Mouse (Mus musculus) forebrain, embryonic 13.5 days (tissue): Measurements from ENCODE around the gene Brinp2. TPM values are rescaled to one million over a fixed set of nuclear protein-coding genes. Genes with fewer than 3 reads are reported as not detected.

Experiments
- ATAC-seq: fragments of 200-750 bp; cut with Nextera tagmentation; 2 replicates; pipeline ENCODE4 v1.8.0; 2017
- H3K27ac ChIP-seq: fragments of 300-500 bp; sonication (generic); 2 replicates; pipeline ENCODE4 v1.5.1; 2015; ENCODE audit warnings: inconsistent platforms, mild to moderate bottlenecking, moderate library complexity
- H3K27me3 ChIP-seq: fragments of 300-500 bp; sonication (generic); 2 replicates; pipeline ENCODE4 v1.6.1; 2015; ENCODE audit warnings: mild to moderate bottlenecking, inconsistent platforms
- H3K36me3 ChIP-seq: fragments of 300-500 bp; sonication (generic); 2 replicates; pipeline ENCODE4 v1.6.1; 2015; ENCODE audit warnings: mild to moderate bottlenecking, inconsistent platforms; ENCODE audit not compliant: poor library complexity, severe bottlenecking
- H3K4me1 ChIP-seq: fragments of 300-500 bp; sonication (generic); 2 replicates; pipeline ENCODE4 v1.6.1; 2015; ENCODE audit warnings: inconsistent platforms
- H3K4me2 ChIP-seq: fragments of 300-500 bp; sonication (generic); 2 replicates; pipeline ENCODE4 v1.6.1; 2015; ENCODE audit warnings: inconsistent platforms, mild to moderate bottlenecking, moderate library complexity
- H3K4me3 ChIP-seq: fragments of 300-500 bp; sonication (generic); 2 replicates; pipeline ENCODE4 v1.5.1; 2015; ENCODE audit warnings: mild to moderate bottlenecking, inconsistent platforms
- H3K9ac ChIP-seq: fragments of 300-500 bp; sonication (generic); 2 replicates; pipeline ENCODE4 v1.6.1; 2015; ENCODE audit warnings: mild to moderate bottlenecking, inconsistent platforms
- H3K9me3 ChIP-seq: fragments of 300-500 bp; sonication (generic); replicated peaks from 2 replicates; pipeline ENCODE4 v1.6.1; 2016; ENCODE audit warnings: inconsistent platforms
- WGBS: fragments of 180-500 bp; shearing (Covaris S2); methylation state at CpG from one replicate; pipeline ENCODE4 v1.1.7; 2015; 5-methylcytosine and 5-hydroxymethylcytosine counted together
- polyA plus RNA-seq: library from polyadenylated mRNA; unstranded; fragments of >200 nt; fragmentation: Nextera tagmentation; extraction: Ambion mirVana; gene quantifications from 2 replicates; pipeline ENCODE4 v1.2.1, GENCODE M21; 2015

Gene Brinp2
- 19.0 and 27.1 TPM in 2 replicates for polyA plus RNA-seq

DNA sequence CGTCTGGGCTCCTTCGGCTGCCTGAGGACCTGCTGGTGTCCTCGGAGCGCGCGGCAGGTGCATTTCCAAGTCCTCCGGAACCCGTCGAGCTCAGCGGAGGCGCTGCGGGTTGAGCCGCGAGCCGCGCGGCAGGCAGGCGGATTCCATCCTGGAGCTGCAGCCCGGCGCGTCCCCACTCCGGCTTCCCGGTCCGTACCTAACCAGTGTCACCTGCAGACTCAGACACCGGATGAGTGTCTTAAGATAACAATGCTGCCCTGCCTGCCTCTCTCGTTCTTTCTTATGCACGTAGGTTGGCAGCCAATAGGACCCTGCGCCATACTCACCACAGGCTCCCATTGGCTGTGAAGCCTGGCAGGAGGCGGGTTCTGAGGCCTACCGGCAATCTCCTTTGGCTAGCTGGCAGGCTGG lies at the start of gene Brinp2:
TSS of gene Brinp2 (minus strand) at position 276 of the 411 bp plus-strand sequence.
- under 1% methylated on average over 30 of the region's 30 CpGs for WGBS
- Histone ChIP-seq H3K9ac (peak within 1 kb of the TSS; percentile 77), H3K4me1 (peaks cover 22% of the 10 kb centered on the region), H3K27ac (peak within 1 kb of the TSS; percentile 49), H3K27me3 (no peaks in the 10 kb centered on the region; the same call in none of the 2 replicates), H3K36me3 (no peaks in the 10 kb centered on the region), H3K4me2 (peak within 1 kb of the TSS; percentile 94), H3K9me3 (no peaks in the 10 kb centered on the region), H3K4me3 (peak within 1 kb of the TSS; percentile 77)
- peak; percentile 100 for ATAC-seq

DNA sequence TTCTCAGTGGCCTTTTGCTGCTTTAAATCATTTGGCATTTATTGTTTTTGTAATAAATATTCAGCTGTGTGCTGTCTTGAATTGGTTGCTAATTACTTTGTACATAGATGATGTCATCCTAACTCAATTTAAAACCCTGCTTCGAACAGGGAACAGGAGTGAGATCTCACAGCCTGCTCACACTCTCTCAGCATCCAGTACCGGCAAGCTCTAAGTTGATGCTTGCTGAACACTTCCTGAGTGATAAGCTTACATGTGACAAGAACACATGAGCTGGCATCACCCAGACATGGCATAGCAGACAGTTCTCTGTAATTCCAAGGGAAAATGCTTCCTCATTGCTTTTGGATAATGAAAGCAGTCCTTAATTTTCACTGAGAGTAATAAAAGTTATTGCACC lies 44.8 kb upstream of the Brinp2 start:
- no peak overlapping the region for H3K27ac ChIP-seq
- H3K4me2 ChIP-seq: no peak overlapping the region
- 42% methylated on average over 2 of the region's 2 CpGs for whole genome bisulfite sequencing
- no peaks in the 10 kb centered on the region for H3K9me3 ChIP-seq
- H3K9ac ChIP-seq: no peak overlapping the region
- peaks cover 14% of the 10 kb centered on the region for H3K36me3 ChIP-seq
- H3K4me3 ChIP-seq: no peak overlapping the region
- ATAC-seq: peak; percentile 87
- H3K4me1 ChIP-seq: peaks cover 27% of the 10 kb centered on the region
- no peaks in the 10 kb centered on the region for H3K27me3 ChIP-seq

DNA sequence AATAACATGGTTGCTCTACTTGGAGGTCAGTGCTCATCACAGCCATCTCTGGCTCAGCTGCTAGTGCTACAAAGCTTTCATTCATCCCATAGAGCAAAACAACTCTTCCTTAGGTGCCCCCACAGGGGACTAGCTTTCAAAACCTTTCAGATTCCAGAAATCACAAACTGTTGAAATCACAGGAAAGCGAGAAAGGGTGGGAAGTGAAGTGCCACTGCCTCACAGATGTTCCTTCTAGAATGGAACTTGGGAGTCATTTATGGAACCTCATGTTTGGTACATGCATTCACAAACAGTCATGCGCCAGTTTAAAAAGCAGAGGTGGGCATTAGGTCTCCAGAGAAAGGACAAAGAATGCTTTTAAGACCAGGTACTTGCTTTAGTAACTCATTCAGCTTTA lies 40.9 kb upstream of the Brinp2 start:
- no peaks in the 10 kb centered on the region for H3K9me3 ChIP-seq
- no peak for ATAC-seq
- H3K27me3 ChIP-seq: no peaks in the 10 kb centered on the region
- H3K27ac ChIP-seq: no peak overlapping the region
- H3K36me3 ChIP-seq: no peaks in the 10 kb centered on the region; the same call in 1 of the 2 replicates
- no peak overlapping the region for H3K4me3 ChIP-seq
- no peak overlapping the region for H3K9ac ChIP-seq
- no peak overlapping the region for H3K4me2 ChIP-seq
- WGBS: 92% methylated on average over 2 of the region's 2 CpGs
- peaks cover 21% of the 10 kb centered on the region for H3K4me1 ChIP-seq

DNA sequence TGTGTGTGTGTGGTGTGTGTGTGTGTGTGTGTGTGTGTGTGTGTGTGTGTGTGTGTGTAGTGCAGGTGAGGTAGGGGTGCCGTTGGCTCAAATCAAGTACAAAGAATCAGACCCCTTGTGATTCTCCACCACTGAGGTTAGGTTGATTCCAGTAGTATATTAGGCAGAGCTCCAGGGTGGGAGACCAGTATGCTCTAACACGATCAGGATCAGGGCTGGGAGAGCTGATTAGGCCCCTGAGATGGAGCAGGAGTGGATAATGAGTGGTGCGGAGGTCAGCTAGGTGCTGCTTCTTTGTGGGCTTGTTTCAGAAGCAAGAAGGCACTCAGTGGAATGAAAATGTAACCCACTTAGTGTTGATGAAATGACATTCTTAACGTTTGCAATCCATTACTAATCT lies 34.6 kb upstream of the Brinp2 start:
- no peak overlapping the region for H3K4me2 ChIP-seq
- no peak for ATAC-seq
- 60% methylated on average over 4 of the region's 4 CpGs for WGBS
- peak overlapping the region; percentile 25; the same call in 1 of the 2 replicates for H3K27ac ChIP-seq
- H3K9ac ChIP-seq: no peak overlapping the region
- peaks cover 18% of the 10 kb centered on the region for H3K4me1 ChIP-seq
- H3K9me3 ChIP-seq: no peaks in the 10 kb centered on the region
- no peak overlapping the region for H3K4me3 ChIP-seq
- no peaks in the 10 kb centered on the region for H3K27me3 ChIP-seq
- peaks cover 12% of the 10 kb centered on the region for H3K36me3 ChIP-seq

DNA sequence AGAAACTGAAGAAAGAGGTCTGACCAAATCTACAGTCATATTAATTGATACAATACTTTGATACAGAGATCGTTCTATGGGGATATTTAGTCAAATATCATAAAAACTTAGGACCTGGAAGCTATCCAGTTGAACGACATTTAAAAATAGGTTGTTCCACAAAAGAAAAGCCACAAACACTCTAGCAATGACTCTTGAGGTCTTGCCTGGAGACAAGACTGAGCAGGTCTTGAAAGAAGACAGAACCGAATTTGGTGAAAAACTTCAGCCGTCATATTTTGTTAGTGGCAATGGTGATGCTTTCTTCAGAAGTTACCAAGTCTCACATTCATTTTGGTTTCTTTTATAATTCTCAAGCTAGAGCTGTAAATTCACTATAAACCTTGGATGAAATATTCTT lies 32.9 kb upstream of the Brinp2 start:
- no peaks in the 10 kb centered on the region for H3K9me3 ChIP-seq
- no peak overlapping the region for H3K4me3 ChIP-seq
- H3K27ac ChIP-seq: no peak overlapping the region
- H3K27me3 ChIP-seq: no peaks in the 10 kb centered on the region
- no peak for ATAC-seq
- no peak overlapping the region for H3K4me2 ChIP-seq
- H3K4me1 ChIP-seq: peaks cover 18% of the 10 kb centered on the region
- H3K36me3 ChIP-seq: peaks cover 24% of the 10 kb centered on the region
- WGBS: 95% methylated on average over 4 of the region's 4 CpGs
- H3K9ac ChIP-seq: no peak overlapping the region

DNA sequence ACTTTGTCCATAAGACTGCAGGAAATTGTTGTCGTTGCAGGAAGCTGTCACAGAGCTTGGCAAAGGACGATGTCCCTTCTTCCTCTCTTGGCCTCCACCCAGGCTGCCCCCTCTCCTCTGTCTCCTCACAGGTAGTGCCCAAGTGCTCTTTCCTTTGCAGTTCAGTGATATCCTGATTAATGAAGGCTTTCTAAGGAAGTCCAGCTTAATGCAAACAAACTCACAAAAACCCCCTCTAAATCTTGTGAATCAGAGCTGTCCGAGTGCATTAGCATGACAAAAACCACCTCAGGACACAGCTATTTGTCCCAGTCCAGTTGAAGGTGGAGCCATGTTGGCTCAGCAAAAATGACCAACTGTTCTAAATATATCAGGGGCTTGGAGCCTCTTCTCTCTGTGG lies 30.7 kb upstream of the Brinp2 start:
- Histone ChIP-seq H3K4me3 (no peak overlapping the region), H3K9ac (no peak overlapping the region), H3K4me1 (peaks cover 14% of the 10 kb centered on the region), H3K36me3 (peaks cover 26% of the 10 kb centered on the region), H3K9me3 (no peaks in the 10 kb centered on the region), H3K27me3 (no peaks in the 10 kb centered on the region), H3K27ac (0 out of 2 replicates have a peak overlapping the region, but pooled peaks have one; percentile 1), H3K4me2 (no peak overlapping the region)
- 21% methylated on average over 3 of the region's 3 CpGs for WGBS
- ATAC-seq: no peak

DNA sequence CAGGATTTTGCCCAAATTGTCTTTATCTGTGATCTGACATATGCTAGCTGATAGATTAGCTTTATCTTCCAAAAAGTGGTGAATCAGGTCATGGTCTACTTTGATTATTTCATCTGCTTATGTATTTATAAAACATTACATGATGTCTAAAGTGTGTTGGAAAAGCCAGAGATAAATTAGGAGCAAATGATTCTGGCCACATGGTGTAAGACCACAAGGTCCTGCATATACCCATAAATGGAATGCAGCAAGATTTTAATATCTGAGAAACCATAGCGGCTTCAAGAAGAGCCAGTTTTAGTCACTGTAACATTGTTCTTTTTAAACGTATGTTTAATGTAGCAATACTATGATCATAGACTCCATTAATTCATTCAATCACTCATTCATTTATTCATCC lies 29.2 kb upstream of the Brinp2 start:
- no peaks in the 10 kb centered on the region for H3K9me3 ChIP-seq
- peaks cover 8% of the 10 kb centered on the region for H3K4me1 ChIP-seq
- no peak overlapping the region for H3K4me3 ChIP-seq
- H3K27ac ChIP-seq: no peak overlapping the region
- no peak for ATAC-seq
- H3K27me3 ChIP-seq: no peaks in the 10 kb centered on the region
- H3K9ac ChIP-seq: no peak overlapping the region
- no peak overlapping the region for H3K4me2 ChIP-seq
- peaks cover 30% of the 10 kb centered on the region for H3K36me3 ChIP-seq
- 99% methylated on average over 2 of the region's 2 CpGs for WGBS

DNA sequence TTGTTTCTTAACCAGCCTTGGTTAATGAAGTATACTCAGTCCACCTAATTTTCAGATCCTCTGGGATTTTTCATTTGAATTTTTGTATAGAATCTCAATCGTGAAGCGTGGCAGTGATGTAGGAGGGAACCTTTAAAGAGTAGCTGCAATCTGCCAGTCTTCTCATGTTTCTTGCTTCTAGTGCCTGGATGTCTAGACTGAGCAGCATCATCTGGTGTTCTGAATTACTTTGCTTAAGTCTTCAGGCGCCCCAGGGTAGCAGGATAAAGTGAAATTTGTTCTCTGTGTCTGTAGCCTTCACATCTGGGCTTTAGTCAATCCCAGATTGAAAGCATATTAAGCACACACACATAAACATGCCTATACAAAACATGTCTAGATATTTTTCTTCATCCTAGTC lies 27.1 kb upstream of the Brinp2 start:
- H3K4me2 ChIP-seq: no peak overlapping the region
- H3K9me3 ChIP-seq: no peaks in the 10 kb centered on the region
- no peaks in the 10 kb centered on the region for H3K27me3 ChIP-seq
- peaks cover 8% of the 10 kb centered on the region for H3K4me1 ChIP-seq
- H3K36me3 ChIP-seq: peaks cover 38% of the 10 kb centered on the region
- no peak for ATAC-seq
- 85% methylated on average over 3 of the region's 3 CpGs for WGBS
- H3K27ac ChIP-seq: no peak overlapping the region
- H3K4me3 ChIP-seq: no peak overlapping the region
- H3K9ac ChIP-seq: no peak overlapping the region

DNA sequence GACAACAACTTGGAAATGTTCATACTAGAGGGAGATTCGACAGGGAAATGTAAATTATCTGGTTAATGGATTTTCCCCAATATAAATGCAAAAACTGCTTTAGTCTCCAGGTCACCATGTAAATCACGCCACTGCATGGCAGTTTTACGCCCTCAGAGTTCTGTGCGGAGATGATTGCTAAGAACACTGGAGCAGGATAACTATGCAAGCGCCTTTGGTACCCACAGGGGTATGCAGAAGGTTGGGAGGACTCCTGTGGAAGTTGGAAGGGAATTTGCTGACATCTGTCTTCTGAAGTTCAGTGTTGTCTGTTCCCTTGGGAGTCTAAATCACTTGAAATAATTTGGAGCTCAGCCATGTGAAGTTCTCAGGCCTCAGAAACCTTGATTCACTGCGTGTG lies 26.2 kb upstream of the Brinp2 start:
- no peak overlapping the region for H3K9ac ChIP-seq
- no peak overlapping the region for H3K27ac ChIP-seq
- no peak for ATAC-seq
- WGBS: 90% methylated on average over 6 of the region's 6 CpGs
- H3K4me3 ChIP-seq: no peak overlapping the region
- peaks cover 43% of the 10 kb centered on the region for H3K36me3 ChIP-seq
- H3K9me3 ChIP-seq: no peaks in the 10 kb centered on the region
- H3K4me2 ChIP-seq: no peak overlapping the region
- H3K4me1 ChIP-seq: peaks cover 8% of the 10 kb centered on the region
- no peaks in the 10 kb centered on the region for H3K27me3 ChIP-seq

DNA sequence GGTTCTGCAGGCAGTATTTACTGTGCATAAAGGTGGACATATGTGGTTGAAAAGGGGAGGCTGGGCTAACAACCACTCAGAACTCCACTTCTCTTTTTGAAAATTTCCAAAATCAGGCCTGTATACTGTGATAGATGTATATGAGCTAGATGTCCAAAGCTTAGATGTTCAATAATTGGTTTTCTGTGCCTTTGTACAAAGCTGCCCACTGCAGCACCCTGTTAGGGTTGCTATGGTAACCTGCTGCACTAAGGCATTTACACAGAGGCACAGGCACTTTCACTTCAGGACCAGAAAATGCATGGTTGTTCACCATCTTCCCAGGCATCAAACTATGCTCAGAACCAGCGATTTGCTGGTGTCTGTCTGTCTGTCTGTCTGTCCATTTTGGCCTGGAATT lies 8.3 kb upstream of the Brinp2 start:
- peak; percentile 58 for ATAC-seq
- peak overlapping the region; percentile 75 for H3K4me3 ChIP-seq
- no peaks in the 10 kb centered on the region for H3K9me3 ChIP-seq
- peaks cover 43% of the 10 kb centered on the region for H3K4me1 ChIP-seq
- peak overlapping the region; percentile 99 for H3K9ac ChIP-seq
- peak overlapping the region; percentile 97 for H3K27ac ChIP-seq
- H3K36me3 ChIP-seq: peaks cover 26% of the 10 kb centered on the region
- H3K27me3 ChIP-seq: no peaks in the 10 kb centered on the region
- 12% methylated on average over 1 of the region's 1 CpGs for WGBS
- peak overlapping the region; percentile 86 for H3K4me2 ChIP-seq

DNA sequence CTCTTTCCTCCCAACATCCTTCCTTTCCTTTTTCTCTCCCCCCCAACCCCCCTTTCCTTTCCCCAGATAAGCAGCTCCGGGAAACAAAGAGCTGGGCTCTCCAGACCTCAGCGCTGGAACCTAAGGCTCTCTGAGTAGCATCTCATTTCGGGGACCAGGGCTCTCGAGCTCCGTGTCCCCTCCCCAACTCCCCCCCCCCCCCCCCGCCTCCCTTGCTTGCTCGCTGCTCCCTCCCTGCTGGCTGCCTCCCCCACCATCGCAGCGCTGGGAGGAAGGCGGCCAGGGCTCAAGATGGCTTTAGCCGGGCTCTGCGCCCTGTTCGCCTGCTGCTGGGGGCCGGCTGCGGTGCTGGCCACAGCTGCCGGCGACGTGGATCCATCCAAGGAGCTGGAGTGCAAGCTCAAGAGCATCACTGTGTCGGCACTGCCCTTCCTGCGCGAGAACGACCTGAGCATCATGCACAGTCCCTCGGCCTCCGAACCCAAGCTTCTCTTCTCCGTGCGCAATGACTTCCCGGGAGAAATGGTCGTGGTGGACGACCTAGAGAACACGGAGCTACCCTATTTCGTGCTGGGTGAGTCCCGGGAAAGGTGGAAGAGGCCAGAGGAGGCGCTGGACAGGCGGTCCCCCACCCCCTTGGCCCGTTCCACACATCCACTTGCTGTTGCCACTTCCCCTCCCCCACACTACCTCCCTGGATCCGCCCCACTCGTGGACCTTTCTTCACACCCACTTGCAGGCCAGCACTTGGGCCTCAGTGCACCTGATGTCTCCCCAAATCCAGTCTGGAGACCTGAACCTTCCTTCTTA lies 6.4 kb upstream of the Brinp2 start:
- ATAC-seq: peak; percentile 91
- H3K27ac ChIP-seq: peak overlapping the region; percentile 97
- peaks cover 12% of the 10 kb centered on the region; the same call in 1 of the 2 replicates for H3K36me3 ChIP-seq
- H3K9ac ChIP-seq: peak overlapping the region; percentile 99
- WGBS: 0% methylated on average over 34 of the region's 37 CpGs
- H3K4me3 ChIP-seq: peak overlapping the region; percentile 75
- peaks cover 42% of the 10 kb centered on the region for H3K4me1 ChIP-seq
- H3K4me2 ChIP-seq: peak overlapping the region; percentile 86
- no peaks in the 10 kb centered on the region for H3K27me3 ChIP-seq
- no peaks in the 10 kb centered on the region for H3K9me3 ChIP-seq

DNA sequence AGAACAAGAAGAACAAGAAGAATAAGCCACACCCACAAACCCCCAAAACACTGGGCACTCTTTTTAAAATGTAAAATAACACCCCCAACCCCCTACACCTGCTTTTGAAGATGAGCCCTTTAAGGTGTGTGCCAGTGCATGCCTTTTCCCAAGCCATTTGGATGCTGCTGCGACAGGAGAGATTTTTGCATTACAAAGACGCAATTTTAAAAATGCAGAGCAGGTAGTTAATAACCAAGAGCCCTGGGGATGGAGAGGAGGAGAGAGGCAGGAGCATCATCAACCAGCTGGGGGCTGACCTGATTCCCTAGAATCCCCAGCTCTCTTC lies 5.8 kb upstream of the Brinp2 start, which contains the start of gene Astn1:
TSS of gene Astn1 (plus strand) at position 310 of the 328 bp plus-strand sequence.
- ATAC-seq: no peak; the same call in 1 of the 2 replicates
- 0% methylated on average over 2 of the region's 2 CpGs for WGBS
- Histone ChIP-seq H3K27me3 (no peaks in the 10 kb centered on the region), H3K27ac (peak within 1 kb of the TSS; percentile 97), H3K4me1 (peaks cover 40% of the 10 kb centered on the region), H3K9ac (peak within 1 kb of the TSS; percentile 99), H3K4me3 (peak within 1 kb of the TSS; percentile 75), H3K4me2 (peak within 1 kb of the TSS; percentile 86), H3K9me3 (no peaks in the 10 kb centered on the region), H3K36me3 (peaks cover 7% of the 10 kb centered on the region; the same call in 1 of the 2 replicates)
